Mouse (Mus musculus) myocyte (in vitro differentiated cells): Measurements from ENCODE around the gene Il7r. TPM values are rescaled to one million over a fixed set of nuclear protein-coding genes. Genes with fewer than 3 reads are reported as not detected.

ENCODE experiments used
- H3K27me3 ChIP-seq: one replicate; pipeline ENCODE4 v1.6.1; 2011; ENCODE audit not compliant: control insufficient read depth, insufficient read depth, insufficient read length
- H3K36me3 ChIP-seq: one replicate; pipeline ENCODE4 v1.6.1; 2011; ENCODE audit not compliant: control insufficient read depth, insufficient read depth
- H3K4me2 ChIP-seq: one replicate; pipeline ENCODE4 v1.6.1; 2011; ENCODE audit warnings: low read depth, control low read depth
- H3K4me3 ChIP-seq: one replicate; pipeline ENCODE4 v1.5.1; 2011; ENCODE audit warnings: mild to moderate bottlenecking, control low read depth, moderate library complexity
- H3K79me2 ChIP-seq: one replicate; pipeline ENCODE4 v1.6.1; 2011; ENCODE audit not compliant: control insufficient read depth, insufficient read depth
- H3ac ChIP-seq: one replicate; pipeline ENCODE4 v1.6.1; 2011; ENCODE audit not compliant: control insufficient read depth, insufficient read length
- CEBPB ChIP-seq: IDR thresholded peaks from 2 replicates; pipeline ENCODE4 v1.6.1; 2011; ENCODE audit warnings: mild to moderate bottlenecking, moderate library complexity; ENCODE audit not compliant: poor library complexity, insufficient read depth, severe bottlenecking
- E2F4 ChIP-seq: IDR thresholded peaks from one replicate; pipeline ENCODE4 v1.6.1; 2011; ENCODE audit warnings: mild to moderate bottlenecking, control low read depth, moderate library complexity; ENCODE audit not compliant: insufficient read depth
- MAX ChIP-seq: IDR thresholded peaks from one replicate; pipeline ENCODE4 v1.6.1; 2011; ENCODE audit warnings: low read depth, mild to moderate bottlenecking, control low read depth
- MYOD1 ChIP-seq, 3 experiments: IDR thresholded peaks; one replicate each; pipeline ENCODE4 v1.6.1; 2011; ENCODE audit warnings: control low read depth in 2 of 3, low read depth in 2 of 3, mild to moderate bottlenecking in 2 of 3, moderate library complexity in 1 of 3; ENCODE audit not compliant: insufficient read length in 2 of 3, control insufficient read depth in 1 of 3
- MYOG ChIP-seq, 3 experiments: IDR thresholded peaks; one replicate each; pipeline ENCODE4 v1.6.1; 2011; ENCODE audit warnings: control low read depth in 2 of 3, low read depth in 2 of 3, mild to moderate bottlenecking in 2 of 3; ENCODE audit not compliant: insufficient read length in 2 of 3, control insufficient read depth in 1 of 3, insufficient read depth in 1 of 3
- POLR2A ChIP-seq: IDR thresholded peaks from one replicate; pipeline ENCODE4 v1.6.1; 2011; ENCODE audit warnings: low read depth, mild to moderate bottlenecking, control low read depth, moderate library complexity; ENCODE audit not compliant: insufficient read length
- POLR2AphosphoS2 ChIP-seq: IDR thresholded peaks from one replicate; pipeline ENCODE4 v1.6.1; 2011; ENCODE audit warnings: low read depth, control low read depth; ENCODE audit not compliant: insufficient read length
- REST ChIP-seq: IDR thresholded peaks from one replicate; pipeline ENCODE4 v1.6.1; 2011; ENCODE audit warnings: mild to moderate bottlenecking, control low read depth, moderate library complexity; ENCODE audit not compliant: insufficient read depth, insufficient read length
- SRF ChIP-seq: IDR thresholded peaks from one replicate; pipeline ENCODE4 v1.6.1; 2011; ENCODE audit warnings: low read depth; ENCODE audit not compliant: control insufficient read depth, insufficient read length
- TCF12 ChIP-seq: IDR thresholded peaks from one replicate; pipeline ENCODE4 v1.6.1; 2011; ENCODE audit warnings: mild to moderate bottlenecking, control low read depth; ENCODE audit not compliant: poor library complexity, insufficient read depth, severe bottlenecking
- TCF3 ChIP-seq: IDR thresholded peaks from one replicate; pipeline ENCODE4 v1.6.1; 2011; ENCODE audit warnings: low read depth, control low read depth; ENCODE audit not compliant: insufficient read length
- USF1 ChIP-seq: IDR thresholded peaks from one replicate; pipeline ENCODE4 v1.6.1; 2011; ENCODE audit warnings: low read depth, mild to moderate bottlenecking, control low read depth, moderate library complexity
- polyA plus RNA-seq: library from polyadenylated mRNA; unstranded; fragments of >200 nt; fragmentation: generic; extraction: Trizol; gene quantifications from one replicate; pipeline ENCODE4 v1.2.1, GENCODE M21; 2012; ENCODE audit warnings: missing spikeins

The Il7r gene
- polyA plus RNA-seq, 1 experiment, result not detected

DNA sequence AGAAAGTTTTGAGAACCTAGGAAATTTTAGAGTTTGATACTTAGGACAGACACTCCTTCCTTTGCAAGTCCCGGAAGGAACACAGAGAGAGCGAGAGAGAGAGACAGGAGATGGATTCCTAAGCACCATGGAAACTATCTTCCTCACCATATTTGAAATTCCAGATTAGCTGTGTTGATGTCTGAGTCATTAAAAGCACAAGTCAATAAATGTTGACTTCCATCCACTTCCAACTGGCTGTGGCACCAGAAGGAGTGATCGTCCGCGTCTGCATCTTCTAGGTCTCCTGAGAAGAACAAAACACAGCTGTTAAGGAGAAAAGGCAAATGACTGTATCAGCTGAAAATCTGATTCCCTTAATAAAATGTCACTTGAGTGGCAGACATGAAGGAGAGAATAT, 5.1 kb downstream of the Il7r start:
- H3K36me3 ChIP-seq, result no peaks in the 10 kb centered on the region
- no peak overlapping the region for H3K4me2 ChIP-seq
- TF ChIP-seq TCF3, result no peak
- TF ChIP-seq MYOG (IDR thresholded peaks at IDR 0.05; ENCODE audit: control insufficient read depth in 1 of 3, insufficient read depth in 1 of 3, insufficient read length in 2 of 3, low read depth in 2 of 3), result no peak
- TF ChIP-seq POLR2AphosphoS2, result no peak
- no peak for TF ChIP-seq SRF
- no peak for TF ChIP-seq MAX
- TF ChIP-seq REST, result no peak
- TF ChIP-seq USF1, result no peak
- no peak for TF ChIP-seq TCF12
- no peak for TF ChIP-seq CEBPB
- TF ChIP-seq POLR2A, result no peak
- no peak for TF ChIP-seq E2F4
- no peak for TF ChIP-seq MYOD1 (IDR thresholded peaks at IDR 0.05; ENCODE audit: control insufficient read depth in 1 of 3, insufficient read length in 2 of 3, low read depth in 2 of 3)
- no peak overlapping the region for H3ac ChIP-seq
- H3K4me3 ChIP-seq, result no peak overlapping the region
- no peaks in the 10 kb centered on the region for H3K79me2 ChIP-seq
- H3K27me3 ChIP-seq, result no peaks in the 10 kb centered on the region

DNA sequence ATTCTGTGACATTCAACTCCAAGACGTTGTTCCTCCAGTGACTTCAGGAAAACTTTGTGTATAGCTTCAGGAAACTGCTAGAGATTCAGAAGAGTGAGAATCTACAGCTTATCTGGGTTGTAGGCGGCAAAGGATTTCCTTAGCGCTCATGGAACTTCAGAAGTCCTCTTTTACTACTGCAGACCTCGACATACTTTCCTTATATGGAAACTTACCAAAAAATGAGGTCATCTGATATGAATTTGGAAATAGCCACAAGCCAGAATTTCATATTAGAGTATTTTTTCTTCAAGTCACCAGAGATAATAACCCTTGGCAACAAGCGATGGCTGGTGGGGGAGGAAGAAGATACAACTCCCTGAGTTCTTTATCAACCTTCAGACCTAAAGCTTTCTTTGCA, 6.0 kb downstream of the Il7r start:
- no peak overlapping the region for H3K4me2 ChIP-seq
- TF ChIP-seq MYOD1 (IDR thresholded peaks at IDR 0.05; ENCODE audit: control insufficient read depth in 1 of 3, insufficient read length in 2 of 3, low read depth in 2 of 3) (no peak), CEBPB (no peak), TCF3 (no peak)
- no peaks in the 10 kb centered on the region for H3K79me2 ChIP-seq

DNA sequence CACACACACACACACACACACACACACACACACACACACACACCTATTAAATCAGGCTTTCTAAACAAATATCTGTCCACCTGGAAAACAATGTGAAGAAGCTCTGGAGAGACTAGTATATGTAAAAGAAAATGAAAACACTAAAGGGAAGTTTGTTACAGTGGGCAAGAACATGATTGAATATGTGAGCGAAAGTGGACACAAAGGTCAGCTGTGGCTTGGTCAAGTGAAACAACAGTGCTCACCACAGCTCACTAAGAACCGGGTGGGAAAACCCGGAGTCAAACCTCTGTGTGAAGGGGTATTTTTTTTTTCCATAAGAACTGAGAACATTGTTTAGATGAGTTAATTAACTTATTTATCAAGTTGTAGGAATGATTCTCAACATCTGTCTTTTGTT, 6.9 kb downstream of the Il7r start:
- Histone ChIP-seq H3K36me3 (no peaks in the 10 kb centered on the region), H3K79me2 (no peaks in the 10 kb centered on the region), H3K4me2 (no peak overlapping the region), H3ac (no peak overlapping the region), H3K4me3 (no peak overlapping the region), H3K27me3 (no peaks in the 10 kb centered on the region)
- TF ChIP-seq SRF (no peak), POLR2A (no peak), REST (no peak), POLR2AphosphoS2 (no peak), CEBPB (no peak), TCF3 (no peak), MYOD1 (IDR thresholded peaks at IDR 0.05; ENCODE audit: control insufficient read depth in 1 of 3, insufficient read length in 2 of 3, low read depth in 2 of 3) (no peak), TCF12 (no peak), E2F4 (no peak), MAX (no peak), USF1 (no peak), MYOG (IDR thresholded peaks at IDR 0.05; ENCODE audit: control insufficient read depth in 1 of 3, insufficient read depth in 1 of 3, insufficient read length in 2 of 3, low read depth in 2 of 3) (no peak)

More for the DNA sequence above, 6.0 kb downstream of the Il7r start:
- H3ac ChIP-seq, result no peak overlapping the region
- H3K36me3 ChIP-seq, result no peaks in the 10 kb centered on the region
- H3K4me3 ChIP-seq, result no peak overlapping the region
- H3K27me3 ChIP-seq, result no peaks in the 10 kb centered on the region

DNA sequence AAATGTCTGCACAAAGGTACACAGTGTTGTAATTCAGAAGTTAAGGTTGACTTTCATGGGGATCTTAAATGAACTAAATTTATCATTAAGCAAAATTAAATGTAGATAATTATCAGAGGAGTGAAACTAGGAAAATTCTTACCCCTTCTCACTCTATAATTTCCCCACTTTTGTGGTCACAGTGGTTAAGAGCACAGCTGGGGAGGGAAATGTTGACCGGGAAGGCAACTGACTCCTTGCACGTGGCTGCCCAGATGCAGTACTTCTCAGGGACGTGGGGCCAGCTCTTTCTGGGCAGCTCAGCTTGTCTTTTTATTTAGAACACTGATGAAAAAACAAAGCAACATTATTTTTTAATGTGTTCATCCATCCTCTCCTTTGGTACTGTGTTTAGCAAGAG, 37.9 kb downstream of the Il7r start:
- Histone ChIP-seq H3K4me3 (no peak overlapping the region), H3K36me3 (no peaks in the 10 kb centered on the region), H3K4me2 (no peak overlapping the region), H3K27me3 (no peaks in the 10 kb centered on the region), H3ac (no peak overlapping the region), H3K79me2 (no peaks in the 10 kb centered on the region)
- TF ChIP-seq E2F4, result no peak
- TF ChIP-seq TCF12, result no peak
- TF ChIP-seq MAX, result no peak
- TF ChIP-seq REST, result no peak
- TF ChIP-seq USF1, result no peak
- TF ChIP-seq CEBPB, result no peak
- no peak for TF ChIP-seq SRF
- TF ChIP-seq POLR2A, result no peak
- TF ChIP-seq TCF3, result no peak
- no peak for TF ChIP-seq MYOG (IDR thresholded peaks at IDR 0.05; ENCODE audit: control insufficient read depth in 1 of 3, insufficient read depth in 1 of 3, insufficient read length in 2 of 3, low read depth in 2 of 3)
- TF ChIP-seq POLR2AphosphoS2, result no peak
- TF ChIP-seq MYOD1 (IDR thresholded peaks at IDR 0.05; ENCODE audit: control insufficient read depth in 1 of 3, insufficient read length in 2 of 3, low read depth in 2 of 3), result no peak

DNA sequence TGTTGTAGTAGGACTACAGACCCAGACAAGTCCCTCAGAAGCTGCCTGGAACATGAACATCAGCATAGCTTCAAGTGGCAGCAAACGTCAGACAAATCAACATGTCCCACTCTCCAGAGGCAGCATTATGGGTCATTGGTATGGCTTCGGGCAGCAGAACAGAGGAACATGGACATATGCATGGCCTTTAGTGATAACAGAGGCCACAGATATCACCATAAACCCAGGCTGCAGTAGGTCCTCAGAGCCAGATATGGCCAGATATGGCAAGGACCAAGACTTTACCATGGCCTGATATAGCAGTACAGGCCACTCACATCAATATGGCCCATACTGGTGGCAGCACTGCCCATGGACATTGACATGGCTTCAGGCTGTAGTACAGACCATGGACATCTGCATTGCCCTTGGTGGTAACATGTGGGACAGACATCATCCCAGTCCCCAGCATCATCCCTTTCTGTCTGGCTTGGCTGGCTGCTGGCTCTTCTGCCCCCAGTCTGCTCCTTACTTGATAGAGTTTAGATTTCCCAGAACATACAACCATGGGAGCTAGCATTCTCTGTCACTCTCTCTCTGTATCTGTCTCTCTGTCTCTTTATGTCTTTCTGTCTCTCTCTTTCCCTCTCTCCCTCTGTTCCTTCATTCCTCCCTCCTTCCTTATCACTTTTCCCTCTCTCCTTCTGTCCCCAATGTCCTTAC, 40.4 kb downstream of the Il7r start:
- no peak overlapping the region for H3K4me2 ChIP-seq
- no peaks in the 10 kb centered on the region for H3K36me3 ChIP-seq
- no peak overlapping the region for H3ac ChIP-seq
- no peaks in the 10 kb centered on the region for H3K27me3 ChIP-seq
- no peak for TF ChIP-seq TCF12
- no peak for TF ChIP-seq SRF
- no peak for TF ChIP-seq REST
- no peak for TF ChIP-seq MAX
- TF ChIP-seq E2F4, result no peak
- no peak for TF ChIP-seq MYOD1 (IDR thresholded peaks at IDR 0.05; ENCODE audit: control insufficient read depth in 1 of 3, insufficient read length in 2 of 3, low read depth in 2 of 3)
- no peak for TF ChIP-seq CEBPB
- no peak for TF ChIP-seq POLR2AphosphoS2
- TF ChIP-seq USF1, result no peak
- no peak for TF ChIP-seq MYOG (IDR thresholded peaks at IDR 0.05; ENCODE audit: control insufficient read depth in 1 of 3, insufficient read depth in 1 of 3, insufficient read length in 2 of 3, low read depth in 2 of 3)
- no peak for TF ChIP-seq TCF3
- TF ChIP-seq POLR2A, result no peak
- H3K79me2 ChIP-seq, result no peaks in the 10 kb centered on the region
- no peak overlapping the region for H3K4me3 ChIP-seq
